Mouse (Mus musculus) left cerebral cortex, postnatal 4 days (tissue): ENCODE results near the gene Pon2. TPM values are rescaled to one million over a fixed set of nuclear protein-coding genes. Genes with fewer than 3 reads are reported as not detected.
"Not testable (repeated sequence)": the region's sequence is repeated elsewhere in the genome, so short reads cannot be mapped to it uniquely, and the experiment has no call there.

Experiments
- DNase-seq: peaks from one replicate; pipeline ENCODE4 v3.0.0-alpha.2; 2022
- intact Hi-C: fragments of 180-260 bp; cut with DNase I; formaldehyde crosslinking; loops from one replicate; pipeline ENCODE4 v1.15.1; 2025
- total RNA-seq, 2 experiments: library from RNA; stranded (reverse); gene quantifications; 2 replicates each; pipeline ENCODE4 v1.2.3; 2021

The Pon2 gene
- total RNA-seq: 10 to 100 TPM in 1 of 2 experiments, 1 to 10 TPM in 1; 9.3 to 11.9 TPM

GRCm38 (mm10) chr6:5298092-5298554 lies at the start of gene Pon2:
Gene Pon2 (minus strand): TSS chr6:5298455.
- peak; percentile 63 for DNase-seq
- intact Hi-C loops: no loop called here

- no peak for DNase-seq
- intact Hi-C loops: no loop called here
These were observed 46.0 kb upstream of the Pon2 start for GRCm38 (mm10) chr6:5344255-5344654.

- intact Hi-C loops, DNase-seq: not testable (repeated sequence)
These were observed 41.0 kb upstream of the Pon2 start for GRCm38 (mm10) chr6:5339283-5339682.

DNA sequence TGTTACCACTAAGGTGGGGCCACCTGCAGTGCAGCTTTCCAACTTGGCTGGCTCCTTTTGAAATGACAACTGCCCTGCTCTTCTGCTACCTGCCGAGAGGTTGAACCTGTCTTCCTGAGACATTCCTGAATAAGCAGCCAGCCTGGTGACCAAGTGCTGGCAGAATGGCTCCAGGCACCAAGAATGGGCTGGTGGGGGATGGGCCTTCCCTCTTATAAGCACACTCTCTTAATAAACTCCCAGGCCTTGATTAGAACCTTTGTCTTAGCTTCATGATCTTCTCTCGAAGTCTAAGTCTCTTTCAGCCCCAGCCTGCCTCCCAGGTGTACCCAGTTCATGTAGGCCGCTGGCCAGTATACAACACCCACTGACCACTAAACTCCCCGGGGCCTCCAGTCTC lies 40.5 kb upstream of the Pon2 start:
- intact Hi-C loops, DNase-seq: not testable (repeated sequence)

DNA sequence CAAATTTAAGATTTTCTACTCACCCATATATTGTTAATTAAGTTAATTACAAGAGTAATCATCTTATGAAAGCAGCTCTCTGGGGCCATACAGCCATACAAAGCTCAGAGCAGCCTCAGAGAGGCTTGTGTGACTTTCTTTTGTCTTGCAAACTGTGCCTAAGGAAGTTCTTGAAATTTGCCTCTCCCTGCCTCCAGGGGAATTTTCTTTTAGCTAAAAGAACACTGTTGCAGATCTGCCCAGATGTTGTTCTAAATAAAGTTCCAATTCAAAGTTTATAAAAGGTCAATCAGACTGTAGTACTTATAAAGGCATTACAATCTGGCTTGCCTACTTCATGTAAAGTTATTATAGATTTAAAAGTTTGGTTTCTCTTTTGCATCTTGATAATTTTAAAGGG lies 37.8 kb upstream of the Pon2 start:
- intact Hi-C loops: not testable (repeated sequence)

GRCm38 (mm10) chr6:5334021-5334420 lies 35.8 kb upstream of the Pon2 start:
- DNase-seq: no peak
- intact Hi-C loops: no loop called here

More for the DNA sequence above, 37.8 kb upstream of the Pon2 start:
- DNase-seq: not testable (repeated sequence)

- no peak for DNase-seq
These were observed 34.4 kb upstream of the Pon2 start for GRCm38 (mm10) chr6:5332560-5333150.

DNA sequence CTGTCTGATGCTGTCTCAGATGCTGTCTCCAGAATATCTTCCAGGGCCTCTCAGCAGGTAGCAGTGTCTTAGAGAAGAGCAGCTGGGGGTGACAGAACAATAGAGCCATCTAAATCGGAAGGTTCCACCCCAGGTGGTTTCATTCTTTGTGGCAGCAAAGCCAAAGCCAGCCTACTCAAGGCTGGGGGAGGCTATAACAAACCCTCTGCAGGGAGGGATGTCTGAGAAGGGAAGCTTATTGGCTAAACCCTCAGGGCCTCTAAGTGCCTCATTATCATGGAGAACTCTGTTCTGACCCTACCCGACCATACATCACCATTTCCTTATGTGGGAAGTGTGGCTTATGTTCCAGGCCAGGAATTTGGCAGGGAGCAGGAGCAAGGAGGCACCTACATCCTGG lies 26.9 kb upstream of the Pon2 start:
- no peak for DNase-seq
- intact Hi-C loops: no loop called here

More at GRCm38 (mm10) chr6:5332560-5333150, 34.4 kb upstream of the Pon2 start:
- intact Hi-C loops: no loop called here

GRCm38 (mm10) chr6:5324101-5324500 lies 25.8 kb upstream of the Pon2 start:
- DNase-seq, intact Hi-C loops: not testable (repeated sequence)

DNA sequence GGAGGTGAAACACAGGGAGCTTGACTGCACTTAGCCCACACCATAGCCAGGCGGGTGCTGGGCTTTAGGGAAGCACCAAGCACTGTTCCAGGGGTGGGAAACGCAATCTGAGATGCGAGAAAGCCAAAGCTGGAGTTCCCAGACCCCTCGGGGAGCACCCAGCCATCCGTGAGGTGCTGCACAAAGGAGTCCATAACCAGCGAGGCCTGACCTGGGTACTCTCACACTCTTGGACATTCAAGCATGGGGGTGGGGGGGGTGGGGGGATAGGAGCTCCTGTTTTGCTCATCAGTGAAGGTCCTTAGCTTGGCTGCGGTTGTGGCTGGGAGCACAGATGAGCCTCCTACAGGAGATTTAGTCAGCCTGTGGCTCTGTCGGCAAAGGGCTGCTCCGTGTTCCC lies 18.4 kb upstream of the Pon2 start:
- intact Hi-C loops: no loop called here
- DNase-seq: no peak

DNA sequence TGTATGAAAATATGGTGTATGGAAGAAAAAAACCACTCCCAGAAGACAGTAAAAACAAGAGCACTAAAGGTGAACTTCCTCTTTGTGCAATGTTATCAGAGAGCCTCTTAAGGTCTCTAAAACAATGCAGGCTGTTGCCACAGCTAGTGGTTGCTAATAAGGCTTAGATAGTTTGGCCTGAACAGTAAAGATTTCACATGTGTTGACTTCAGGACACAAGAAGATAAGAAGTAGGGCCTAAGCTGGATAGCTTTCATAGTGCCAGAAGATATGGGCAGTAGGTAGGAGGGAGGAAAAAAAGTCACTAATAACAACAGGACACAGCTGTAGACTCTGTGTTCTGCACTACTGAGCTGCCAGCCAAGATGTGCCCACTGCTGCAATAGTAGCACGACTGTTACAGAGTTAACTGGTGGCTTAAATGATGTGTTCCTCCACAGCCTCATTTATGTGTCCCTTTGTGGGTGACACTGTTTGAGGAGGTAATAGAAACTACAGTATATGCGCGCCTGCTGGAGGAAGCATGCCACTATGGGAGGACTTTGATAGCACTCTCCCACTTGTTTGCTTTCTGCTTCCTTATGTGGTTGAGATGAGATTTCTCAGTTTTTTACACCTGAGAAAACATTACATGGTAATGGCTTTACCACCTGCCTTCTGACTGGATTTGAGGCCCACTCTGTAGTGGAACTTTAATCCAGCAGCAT lies 17.0 kb upstream of the Pon2 start:
- DNase-seq: no peak
- intact Hi-C loops: no loop called here

- intact Hi-C loops: no loop called here
- DNase-seq: no peak
These were observed 15.8 kb upstream of the Pon2 start for GRCm38 (mm10) chr6:5313951-5314590.

GRCm38 (mm10) chr6:5310491-5310890 lies 12.2 kb upstream of the Pon2 start:
- DNase-seq: no peak
- intact Hi-C loops: no loop called here

DNA sequence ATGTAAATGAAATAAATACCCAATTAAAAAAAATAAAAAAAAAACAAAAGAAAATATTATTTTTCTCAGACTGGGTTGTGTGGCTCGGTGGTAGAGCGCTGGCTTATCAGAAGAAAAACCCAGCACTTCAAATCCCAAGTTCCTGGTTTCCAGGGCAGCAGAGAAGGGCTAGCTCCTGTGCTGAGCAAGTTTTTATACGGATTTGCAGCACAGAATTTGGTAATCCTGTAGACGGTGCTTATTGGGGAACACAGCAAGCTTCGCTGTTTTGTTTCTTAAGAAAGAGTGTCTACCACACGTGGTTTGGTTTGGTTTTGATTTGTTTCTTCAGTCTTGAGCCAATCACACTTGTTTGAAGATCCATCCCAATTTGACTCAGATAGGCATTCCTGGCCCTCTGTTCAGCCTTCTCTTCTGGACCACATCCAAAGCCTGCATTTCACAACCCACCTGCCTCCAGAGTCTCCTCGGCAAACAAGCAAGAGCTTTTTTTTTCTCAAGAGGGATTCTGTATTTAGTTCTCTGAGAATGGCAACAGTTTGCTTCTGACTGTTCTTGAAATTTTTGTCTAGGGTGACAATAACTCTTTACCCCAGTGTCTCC lies 11.4 kb upstream of the Pon2 start:
- intact Hi-C loops: no loop called here
- DNase-seq: no peak

DNA sequence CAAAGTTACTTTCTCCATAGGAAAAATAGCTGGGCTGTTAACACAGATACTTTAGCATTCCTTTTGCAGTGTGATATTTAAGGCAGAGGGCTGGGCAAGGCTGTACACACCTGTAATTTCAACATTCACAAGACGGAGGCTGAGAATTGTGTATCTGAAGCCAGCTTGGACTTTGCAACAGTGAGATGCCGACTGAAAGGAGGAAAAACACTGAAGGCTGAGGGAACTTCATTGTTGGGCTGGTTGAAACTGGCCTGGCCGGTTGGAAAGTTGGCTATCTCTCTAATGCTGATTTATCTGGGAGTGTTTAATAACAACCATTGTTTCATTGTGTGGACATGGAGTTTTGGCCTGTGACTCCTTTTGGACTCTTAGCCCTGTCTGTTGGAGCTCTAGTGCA lies 7.7 kb upstream of the Pon2 start:
- no peak for DNase-seq
- intact Hi-C loops: no loop called here

GRCm38 (mm10) chr6:5304956-5305355 lies 6.7 kb upstream of the Pon2 start:
- no peak for DNase-seq
- intact Hi-C loops: no loop called here

- DNase-seq: no peak
- intact Hi-C loops: no loop called here
These were observed 2.4 kb upstream of the Pon2 start for GRCm38 (mm10) chr6:5300629-5301028.

GRCm38 (mm10) chr6:5299561-5299960 lies 1.3 kb upstream of the Pon2 start:
- DNase-seq: no peak
- intact Hi-C loops: no loop called here

- intact Hi-C loops: no loop called here
- DNase-seq: peak; percentile 26
These were observed 749 bp downstream of the Pon2 start for GRCm38 (mm10) chr6:5297321-5298091.

- intact Hi-C loops: no loop called here
- no peak for DNase-seq
These were observed 2.2 kb downstream of the Pon2 start for GRCm38 (mm10) chr6:5296067-5296466.
